Mouse (Mus musculus) gastrocnemius, adult 18-20 months (tissue): ENCODE measurements around the gene Apba2. TPM values are rescaled to one million over a fixed set of nuclear protein-coding genes. Genes with fewer than 3 reads are reported as not detected.

Experiments used
- DNase-seq: peaks from one replicate; pipeline ENCODE4 v3.0.0; 2021; ENCODE audit warnings: low spot score
- total RNA-seq, 2 experiments: library from RNA; stranded (reverse); gene quantifications; 2 replicates each; pipeline ENCODE4 v1.2.3; 2021

The Apba2 gene
- total RNA-seq, 2 experiments from 2014 or later = not detected

DNA sequence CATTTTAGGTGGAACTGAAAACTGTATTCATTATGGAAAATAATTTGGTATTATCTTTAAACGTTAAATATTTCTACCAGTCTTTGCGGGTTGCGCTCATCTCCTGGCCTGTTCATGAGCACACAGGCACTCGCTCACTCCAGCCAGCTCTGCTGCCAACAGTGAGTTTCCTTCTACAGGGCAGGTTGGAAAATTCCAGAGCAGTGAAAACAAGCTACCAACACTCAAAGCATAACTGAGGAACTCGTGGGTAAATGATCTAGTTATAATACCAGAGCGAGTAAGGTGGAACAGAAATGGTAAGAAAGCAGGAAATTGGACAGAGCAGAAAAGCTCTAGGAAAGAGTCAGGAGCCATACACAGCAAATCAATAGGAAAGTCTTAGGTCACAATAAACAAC, 294.0 kb downstream of the Apba2 start:
- no peak for DNase-seq

Other genes starting within 250 kb of the Apba2 start
- gene Mtmr10, start 214.1 kb upstream of the Apba2 start, total RNA-seq = 10 to 100 TPM; 17.3 to 19.0 TPM
- 1 to 10 TPM; 6.6 to 7.9 TPM for gene Fan1, start 127.6 kb upstream of the Apba2 start, total RNA-seq
- 10 to 100 TPM; 17.3 to 18.4 TPM for gene Mphosph10, start 109.4 kb upstream of the Apba2 start, total RNA-seq
- 100 to 1,000 TPM in 1 of 2 experiments, 10 to 100 TPM in 1; 97.0 to 111 TPM for gene Mcee, start 109.1 kb upstream of the Apba2 start, total RNA-seq